Mouse (Mus musculus) kidney, adult 8-10 months (tissue): Measurements from ENCODE around the gene Por.
A peak's percentile ranks its signal among the peaks of the same experiment; 100 is the strongest.

Source experiments
- DNase-seq, 2 experiments: peaks; one replicate each; pipeline ENCODE4 v3.0.0; 2022

Gene Por

GRCm38 (mm10) chr5:135669741-135670275 lies at the start of gene Por:
TSS of gene Por (plus strand) at chr5:135670033.
- DNase-seq = peak; percentile 42 to 50

GRCm38 (mm10) chr5:135620526-135620925 lies 49.3 kb upstream of the Por start:
- no peak for DNase-seq

GRCm38 (mm10) chr5:135621725-135622124 lies 48.1 kb upstream of the Por start:
- no peak for DNase-seq

- DNase-seq = no peak
Measured at GRCm38 (mm10) chr5:135623006-135623563, 46.7 kb upstream of the Por start.

- no peak for DNase-seq
Measured at GRCm38 (mm10) chr5:135628916-135629315, 40.9 kb upstream of the Por start.

- DNase-seq = no peak
Measured at GRCm38 (mm10) chr5:135629401-135629800, 40.4 kb upstream of the Por start.

- peak; percentile 58 to 64 for DNase-seq
Measured at GRCm38 (mm10) chr5:135630598-135630997, 39.2 kb upstream of the Por start.

- peak; percentile 96 to 97 for DNase-seq
Measured at GRCm38 (mm10) chr5:135632117-135632796, 37.6 kb upstream of the Por start, which contains the start of gene Rhbdd2. TSS of gene Rhbdd2 (plus strand) at chr5:135632618.

- DNase-seq = no peak
Measured at GRCm38 (mm10) chr5:135632797-135633144, 37.1 kb upstream of the Por start.

- peak in 1 of 2 experiments; percentile 19 for DNase-seq
Measured at GRCm38 (mm10) chr5:135639760-135640458, 29.9 kb upstream of the Por start.

GRCm38 (mm10) chr5:135640459-135640789 lies 29.4 kb upstream of the Por start:
- peak in 1 of 2 experiments; percentile 8 for DNase-seq

- no peak for DNase-seq
Measured at GRCm38 (mm10) chr5:135641028-135641427, 28.8 kb upstream of the Por start.

GRCm38 (mm10) chr5:135642686-135643551 lies 26.9 kb upstream of the Por start:
- peak; percentile 92 for DNase-seq

GRCm38 (mm10) chr5:135643552-135643842 lies 26.3 kb upstream of the Por start:
- DNase-seq = no peak

GRCm38 (mm10) chr5:135643869-135644268 lies 26.0 kb upstream of the Por start:
- DNase-seq = no peak

- no peak for DNase-seq
Measured at GRCm38 (mm10) chr5:135645330-135645729, 24.5 kb upstream of the Por start.

- no peak for DNase-seq
Measured at GRCm38 (mm10) chr5:135646038-135646437, 23.8 kb upstream of the Por start.

GRCm38 (mm10) chr5:135648461-135649308 lies 21.1 kb upstream of the Por start:
- no peak for DNase-seq

- no peak for DNase-seq
Measured at GRCm38 (mm10) chr5:135649309-135649633, 20.6 kb upstream of the Por start.

- DNase-seq = no peak
Measured at GRCm38 (mm10) chr5:135651536-135651935, 18.3 kb upstream of the Por start.

- DNase-seq = no peak
Measured at GRCm38 (mm10) chr5:135653209-135653608, 16.6 kb upstream of the Por start.

GRCm38 (mm10) chr5:135656046-135656445 lies 13.8 kb upstream of the Por start:
- no peak for DNase-seq
